Mouse (Mus musculus): Measurements from ENCODE around the gene Dkk1.
"Not testable (repeated sequence)": the region's sequence is repeated elsewhere in the genome, so short reads cannot be mapped to it uniquely, and the experiment has no call there.

The Dkk1 gene

DNA sequence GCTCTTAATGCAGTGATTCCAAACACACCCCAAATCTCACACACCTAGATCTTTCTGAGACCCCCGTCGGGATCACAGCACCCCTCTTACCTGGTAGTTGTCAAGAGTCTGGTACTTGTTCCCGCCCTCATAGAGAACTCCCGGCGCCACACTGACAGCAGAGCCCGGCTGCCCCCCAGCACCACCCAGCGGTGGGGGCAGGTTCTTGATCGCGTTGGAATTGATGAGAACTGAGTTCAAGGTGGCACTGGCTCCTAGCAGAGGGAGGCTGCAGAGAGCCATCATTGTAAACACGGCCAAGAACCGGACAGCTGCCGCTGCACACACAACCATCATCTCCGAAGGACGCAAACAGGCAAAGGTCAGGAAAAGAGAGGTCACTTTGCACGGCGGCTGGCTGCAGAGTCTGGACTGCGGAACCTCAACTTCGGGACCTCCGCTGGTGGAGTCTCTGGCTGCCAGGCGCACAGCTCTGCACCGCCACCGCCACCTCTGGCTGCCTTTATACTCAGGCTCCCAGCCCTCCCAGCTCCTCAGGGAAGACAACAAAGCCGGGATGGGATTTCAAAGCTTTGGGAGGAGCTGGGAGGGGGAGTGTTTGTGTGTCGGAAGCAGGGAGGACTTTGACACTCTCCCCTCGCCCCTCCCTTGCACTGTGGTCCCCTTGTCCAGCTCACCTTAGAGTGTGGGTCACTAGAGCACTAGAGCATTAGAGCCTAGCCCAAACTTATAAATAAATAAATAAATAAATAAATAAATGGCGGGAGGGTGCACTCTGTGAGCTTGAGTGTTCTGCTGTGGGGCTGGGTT lies at the start of gene Dkk1:
Gene Dkk1, minus strand, starts transcription at position 622 of the 810 bp plus-strand sequence.
- DNase-seq: peak; percentile 19

DNA sequence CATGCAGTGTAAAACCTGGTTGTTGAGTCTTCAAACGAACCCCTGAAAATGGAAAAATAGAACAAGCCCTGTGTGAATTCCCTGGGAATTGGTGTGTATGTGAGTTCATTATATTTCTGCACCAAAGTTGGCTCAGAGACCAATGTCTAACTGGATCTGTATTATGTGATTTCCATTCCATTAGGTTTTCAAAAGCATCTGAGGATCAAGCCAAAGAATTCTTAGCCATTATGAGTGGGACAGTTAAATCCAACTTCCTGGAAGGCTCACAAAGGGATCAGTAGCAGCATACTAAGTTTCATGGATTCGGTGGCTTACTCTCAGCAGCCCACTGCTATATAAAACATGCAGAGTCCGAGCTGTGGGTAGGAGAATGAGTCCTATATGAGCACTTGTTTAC lies 36.9 kb upstream of the Dkk1 start:
- no peak for DNase-seq

DNA sequence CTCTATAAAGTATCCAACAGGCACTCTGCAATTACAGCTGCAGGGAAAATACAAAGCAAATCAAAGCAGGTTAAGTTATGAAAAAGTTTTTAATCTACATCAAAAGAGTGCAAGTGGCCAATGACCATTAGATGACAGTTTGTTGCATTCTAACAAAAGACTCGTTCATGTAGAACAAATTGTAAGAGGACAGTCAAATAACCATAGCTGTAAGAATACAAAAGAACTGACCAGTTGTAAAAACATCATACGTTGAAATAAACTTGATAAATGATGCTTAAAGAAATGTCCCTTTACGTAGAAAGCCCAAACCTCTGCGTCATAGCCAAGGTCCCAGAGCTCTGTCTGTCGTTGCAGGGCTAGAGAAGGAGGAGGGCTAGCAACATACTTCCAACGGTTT lies 15.1 kb upstream of the Dkk1 start:
- DNase-seq: no peak

DNA sequence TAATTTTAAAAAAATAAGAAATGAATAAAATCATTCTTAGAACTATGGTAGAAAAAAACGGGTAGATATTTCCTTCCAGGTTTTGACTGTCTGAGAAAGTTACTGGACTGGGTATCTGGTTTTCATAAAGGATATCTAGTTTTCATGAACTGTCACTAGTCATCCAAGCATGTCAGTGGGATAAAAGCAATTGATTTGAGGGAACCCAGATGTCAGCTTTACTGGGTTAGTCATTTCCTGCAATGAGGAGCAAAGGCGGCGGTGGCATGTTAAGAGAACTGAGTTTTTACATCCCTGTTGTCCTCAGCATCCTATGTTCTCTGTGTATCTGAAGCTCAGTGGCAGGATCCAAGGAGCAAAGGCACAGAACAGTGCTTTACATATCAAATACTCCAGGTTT lies 14.4 kb upstream of the Dkk1 start:
- no peak for DNase-seq

DNA sequence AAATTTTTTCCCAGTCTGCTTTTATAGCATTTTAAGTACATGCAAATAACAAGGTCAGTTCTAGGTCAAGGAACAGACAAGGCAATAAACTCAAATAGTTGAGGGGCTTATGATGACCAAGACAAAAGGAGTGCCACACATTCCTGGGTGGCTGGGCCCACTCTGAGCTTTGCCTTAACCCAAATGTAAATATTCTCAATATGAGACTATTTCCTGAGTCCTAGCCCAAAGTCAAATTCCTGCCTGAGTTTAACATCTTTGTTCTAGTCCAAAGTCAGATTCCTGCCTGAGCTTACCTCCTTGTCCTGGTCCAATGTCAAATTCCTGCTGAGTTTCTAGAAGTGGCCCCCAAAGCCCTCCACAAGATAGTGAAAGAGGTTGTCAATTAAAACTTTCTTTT lies 8.6 kb upstream of the Dkk1 start:
- DNase-seq: no peak

DNA sequence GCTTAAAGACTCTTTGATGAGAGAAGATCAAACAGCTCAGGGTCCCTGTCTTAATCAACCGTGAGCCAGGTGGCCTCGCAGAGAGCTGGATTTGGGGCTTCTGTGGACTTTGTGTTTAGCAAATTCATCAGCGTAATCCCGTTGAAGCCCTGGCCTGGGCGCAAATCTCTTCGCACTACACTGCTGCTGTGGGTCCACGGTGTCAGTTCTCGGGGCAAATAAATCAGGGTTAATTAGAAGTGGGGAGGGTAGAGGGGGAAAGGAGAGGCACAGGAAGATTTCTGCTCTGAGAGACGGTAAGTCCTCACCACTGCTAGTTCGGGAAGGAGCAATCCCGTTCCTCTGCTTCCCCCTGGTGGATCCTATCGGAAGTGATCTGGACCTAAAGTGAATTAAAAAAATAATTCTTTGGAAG lies 5.0 kb upstream of the Dkk1 start:
- peak; percentile 71 for DNase-seq

DNA sequence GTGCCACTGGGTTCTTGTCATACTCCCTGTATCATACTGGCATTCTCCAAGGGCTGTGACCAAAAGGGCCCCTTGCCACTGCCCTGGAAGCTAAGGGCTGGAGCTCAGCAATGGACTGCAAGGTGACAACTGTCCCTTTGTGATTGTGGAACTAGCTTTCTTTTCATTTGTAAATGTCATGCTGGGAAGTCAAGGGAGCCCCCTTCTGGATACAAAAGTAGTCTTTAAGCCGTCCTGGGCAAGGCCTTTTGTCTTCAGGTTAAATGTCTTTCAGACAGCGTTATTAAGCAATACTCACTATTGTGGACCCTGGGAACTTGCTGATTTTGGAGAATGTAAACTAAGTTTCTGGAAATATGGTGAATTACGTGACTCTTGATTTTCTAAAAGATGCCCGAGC lies 4.3 kb upstream of the Dkk1 start:
- DNase-seq: peak; percentile 4

DNA sequence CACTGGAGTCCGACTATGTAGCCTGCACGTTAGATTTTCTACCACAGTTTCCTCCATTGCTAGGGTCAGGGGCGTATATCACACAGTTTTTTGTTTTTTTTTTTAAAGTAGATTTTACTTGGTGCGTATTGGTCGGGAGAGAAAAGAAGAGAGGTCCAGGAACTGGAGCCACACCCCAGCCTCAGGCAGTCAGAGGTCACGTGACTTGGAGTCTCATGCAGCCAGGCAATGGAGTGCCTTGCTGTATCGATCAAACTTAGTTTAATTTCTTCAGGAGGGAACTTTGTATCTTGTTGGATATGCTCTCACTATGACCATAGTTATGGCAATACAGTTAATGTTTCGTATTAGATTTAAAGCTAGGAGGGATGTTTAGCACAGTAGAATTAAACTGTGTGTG lies 2.8 kb upstream of the Dkk1 start:
- DNase-seq: no peak

DNA sequence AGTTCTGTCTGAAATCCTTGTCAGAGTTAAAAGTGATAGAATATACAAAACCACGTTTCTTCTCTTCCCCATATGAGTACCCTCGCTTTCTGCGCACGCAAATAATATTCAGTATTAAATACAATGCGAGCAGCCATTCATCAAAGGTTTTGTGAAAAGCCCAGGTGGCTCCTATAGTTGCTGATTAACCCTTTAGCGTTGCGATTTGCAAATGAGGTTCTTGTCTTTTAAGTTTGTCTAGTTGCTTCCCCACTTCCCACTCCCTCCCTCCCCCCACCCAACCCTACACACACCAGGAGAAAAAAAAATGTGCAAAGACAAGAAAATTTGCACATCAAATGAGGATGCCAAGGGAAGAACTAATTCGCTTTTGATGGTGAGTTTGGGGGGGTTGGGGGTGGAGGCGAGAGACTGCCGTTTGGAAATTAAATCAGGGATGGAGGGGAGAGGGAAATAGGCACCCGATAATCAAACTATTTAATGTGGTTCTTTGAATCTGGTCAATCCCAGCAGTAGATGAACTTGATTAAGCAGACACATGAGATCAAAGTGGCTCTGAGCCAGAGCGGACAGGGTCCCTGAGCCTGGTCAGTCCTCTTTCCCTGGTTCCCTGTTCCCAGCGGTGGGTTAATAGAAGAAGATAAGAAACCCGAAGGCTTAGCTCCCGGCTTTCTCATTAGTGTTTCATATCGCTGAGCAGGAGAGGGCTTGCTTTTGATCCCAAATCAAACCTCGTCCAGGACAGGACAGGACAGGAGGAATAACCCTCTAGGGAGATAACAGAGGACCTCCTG lies 586 bp upstream of the Dkk1 start:
- DNase-seq: no peak

DNA sequence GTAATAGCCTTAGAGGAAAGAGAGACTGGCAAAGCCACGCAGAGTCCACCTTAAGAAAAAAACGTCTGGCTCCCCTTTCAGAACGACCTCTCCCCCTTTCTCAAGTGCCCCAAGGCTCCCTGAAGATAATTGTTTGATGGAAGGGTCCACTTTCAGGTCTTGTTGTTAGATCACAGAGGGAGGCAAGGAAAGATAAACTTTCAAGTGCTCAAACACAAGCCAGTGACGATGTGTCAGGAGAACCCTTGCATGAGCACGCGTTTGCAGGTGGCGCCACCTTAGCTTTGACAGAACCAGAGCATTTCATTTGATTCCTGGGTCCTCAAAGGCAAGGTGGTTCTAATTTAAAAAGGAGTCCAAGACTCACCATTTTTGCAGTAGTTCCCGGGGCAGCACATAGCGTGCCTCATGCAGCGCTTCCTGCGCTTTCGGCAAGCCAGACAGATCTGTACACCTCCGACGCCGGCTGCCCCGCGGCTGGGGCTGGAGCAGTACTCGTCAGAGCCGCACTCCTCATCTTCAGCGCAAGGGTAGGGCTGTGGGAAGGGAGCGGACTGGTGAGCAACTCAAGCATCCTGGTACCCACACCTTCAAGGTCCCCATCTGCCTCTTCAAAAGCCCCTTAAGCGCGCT lies 938 bp downstream of the Dkk1 start:
- DNase-seq: no peak

DNA sequence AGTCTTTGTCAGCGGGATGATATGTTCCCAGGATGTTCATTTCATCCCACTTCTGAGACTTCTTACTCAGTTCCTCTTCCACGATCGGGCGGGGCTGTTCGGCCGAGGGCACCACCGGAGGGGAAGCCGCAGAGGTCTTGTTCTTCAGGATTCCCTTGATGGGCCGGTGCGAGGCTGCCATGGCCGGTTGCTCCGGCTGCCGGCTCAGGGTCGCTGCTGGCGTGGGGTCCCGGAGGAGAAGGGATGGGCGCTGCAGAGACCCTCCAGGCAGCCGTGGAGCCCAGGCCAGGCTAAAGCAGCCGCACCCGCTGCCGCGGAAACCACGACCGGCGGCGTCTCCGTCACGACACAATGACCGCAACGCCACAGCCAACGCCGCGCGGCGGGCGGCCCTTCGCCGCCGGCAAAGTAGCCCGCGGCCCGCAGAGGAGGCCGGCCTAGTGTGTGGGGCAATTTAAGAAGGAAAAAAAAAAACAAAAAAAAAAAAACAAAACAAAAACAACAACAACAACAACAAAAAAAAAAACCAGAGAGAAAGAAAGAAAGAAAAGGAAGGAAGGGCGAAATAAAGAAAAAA lies 10.0 kb downstream of the Dkk1 start:
- not testable (repeated sequence) for DNase-seq

DNA sequence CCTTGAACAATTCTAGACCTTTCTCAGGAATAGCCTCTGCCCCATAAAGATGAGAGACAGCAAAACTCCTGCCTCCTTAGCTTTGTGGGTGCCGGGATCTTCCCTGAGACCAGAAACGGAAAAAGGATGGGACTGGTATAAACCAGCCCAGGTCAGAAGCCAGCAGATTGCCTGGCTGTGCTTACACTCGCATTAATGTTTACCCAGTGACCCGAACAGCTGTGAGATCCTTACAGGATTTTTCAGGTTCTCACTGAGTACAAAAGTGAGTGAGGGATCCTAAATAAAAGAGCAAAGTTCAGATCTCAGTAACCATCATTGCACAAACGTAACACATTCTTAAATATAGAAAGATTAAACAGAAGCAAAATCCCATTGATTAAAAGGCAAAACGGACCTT lies 32.7 kb downstream of the Dkk1 start:
- peak; percentile 70 for DNase-seq

DNA sequence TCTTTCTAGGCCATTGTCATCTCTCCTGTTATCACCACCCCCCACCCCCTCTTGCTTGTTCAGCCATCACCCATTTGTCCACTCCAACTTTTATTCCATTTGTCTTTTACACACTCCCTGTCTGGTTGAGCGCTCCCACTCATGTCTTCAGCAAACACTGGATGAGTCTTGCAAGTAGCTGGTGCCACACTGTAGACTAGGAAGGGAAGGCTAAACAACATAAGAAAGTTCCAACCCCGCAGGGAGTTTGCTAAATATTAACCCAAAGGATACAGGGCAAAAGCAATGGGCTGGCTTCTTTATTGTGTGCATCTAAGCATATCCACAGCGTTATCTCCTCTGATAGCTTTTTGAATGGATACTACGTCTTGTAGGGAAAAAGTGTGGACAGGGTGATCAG lies 39.0 kb downstream of the Dkk1 start:
- DNase-seq: peak; percentile 38

DNA sequence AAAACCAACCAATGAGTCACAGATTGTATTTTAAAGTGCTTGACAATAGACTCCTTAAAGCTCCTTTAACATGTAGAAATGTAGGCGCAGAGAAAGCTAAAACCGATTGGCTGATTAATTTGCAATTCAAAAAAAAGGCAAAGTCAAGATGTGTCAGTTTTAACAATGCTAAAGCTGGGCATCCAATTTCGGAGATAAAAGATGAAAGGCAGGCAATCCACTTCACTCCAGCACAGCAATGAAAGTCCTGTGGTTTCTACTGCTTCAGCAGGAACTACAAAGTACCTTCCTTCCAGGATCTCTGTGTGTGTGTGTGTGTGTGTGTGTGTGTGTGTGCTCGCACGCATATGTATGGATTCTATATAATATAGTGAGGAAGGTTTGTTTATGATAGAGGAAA lies 44.0 kb downstream of the Dkk1 start:
- no peak for DNase-seq

Data from kidney, adult 9 months (tissue).